Mouse (Mus musculus) gastrocnemius, adult 8-10 months (tissue): Measurements from ENCODE around the gene Sh3d21. TPM values are rescaled to one million over a fixed set of nuclear protein-coding genes. Genes with fewer than 3 reads are reported as not detected.
A peak's percentile ranks its signal among the peaks of the same experiment; 100 is the strongest.
"Not testable (repeated sequence)": the region's sequence is repeated elsewhere in the genome, so short reads cannot be mapped to it uniquely, and the experiment has no call there.

ENCODE experiments used
- DNase-seq, 2 experiments: peaks; one replicate each; pipeline ENCODE4 v3.0.0; 2022; ENCODE audit warnings: low spot score in 2 of 2
- total RNA-seq, 4 experiments: library from RNA; stranded (reverse); gene quantifications; 2 replicates each; pipeline ENCODE4 v1.2.4; 2022

Sh3d21 gene
- total RNA-seq, 4 experiments from 2014 or later = 0.46 to 0.86 (median 0.68) TPM

DNA sequence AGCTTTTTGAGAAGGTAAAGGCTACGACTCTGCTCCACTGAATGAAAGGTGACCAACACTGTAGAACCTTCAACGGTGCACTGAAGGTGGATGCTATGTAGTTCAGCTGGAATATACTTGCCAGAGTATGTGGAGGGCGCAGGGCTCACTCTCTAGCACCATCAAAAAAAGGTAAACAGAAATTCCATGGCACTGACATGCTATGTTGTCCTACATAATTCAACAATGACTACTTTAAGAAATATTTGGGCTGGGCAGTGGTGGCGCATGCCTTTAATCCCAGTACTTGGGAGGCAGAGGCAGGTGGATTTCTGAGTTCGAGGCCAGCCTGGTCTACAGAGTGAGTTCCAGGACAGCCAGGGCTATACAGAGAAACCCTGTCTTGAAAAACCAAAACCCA is 7.4 kb upstream of the Sh3d21 start:
- not testable (repeated sequence) for DNase-seq

GRCm38 (mm10) chr4:126168851-126169250 is 5.6 kb upstream of the Sh3d21 start:
- no peak for DNase-seq

GRCm38 (mm10) chr4:126166084-126166483 is 2.8 kb upstream of the Sh3d21 start:
- DNase-seq = no peak

DNA sequence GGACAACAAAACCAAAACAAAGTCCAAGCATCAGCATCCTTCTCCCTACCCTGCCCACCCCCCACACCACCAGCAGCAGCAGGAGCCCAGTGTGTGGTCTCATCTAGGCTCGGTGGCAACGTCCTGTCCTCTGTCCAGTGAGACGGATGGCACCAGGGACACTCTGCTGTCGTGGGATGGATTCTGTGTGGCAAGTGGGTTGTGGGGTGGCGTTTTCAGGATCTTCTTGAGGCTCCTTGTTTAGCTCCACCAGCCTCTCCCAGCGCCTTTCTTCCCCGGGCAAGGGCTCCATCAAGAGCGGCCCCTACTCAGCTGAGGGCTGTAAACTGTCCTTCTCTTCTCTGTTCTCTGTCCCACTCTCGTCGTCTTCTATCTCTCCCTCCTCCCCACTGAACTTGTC is 1.8 kb upstream of the Sh3d21 start:
- DNase-seq = not testable (repeated sequence)

GRCm38 (mm10) chr4:126163685-126164084 is 394 bp upstream of the Sh3d21 start:
- no peak for DNase-seq

DNA sequence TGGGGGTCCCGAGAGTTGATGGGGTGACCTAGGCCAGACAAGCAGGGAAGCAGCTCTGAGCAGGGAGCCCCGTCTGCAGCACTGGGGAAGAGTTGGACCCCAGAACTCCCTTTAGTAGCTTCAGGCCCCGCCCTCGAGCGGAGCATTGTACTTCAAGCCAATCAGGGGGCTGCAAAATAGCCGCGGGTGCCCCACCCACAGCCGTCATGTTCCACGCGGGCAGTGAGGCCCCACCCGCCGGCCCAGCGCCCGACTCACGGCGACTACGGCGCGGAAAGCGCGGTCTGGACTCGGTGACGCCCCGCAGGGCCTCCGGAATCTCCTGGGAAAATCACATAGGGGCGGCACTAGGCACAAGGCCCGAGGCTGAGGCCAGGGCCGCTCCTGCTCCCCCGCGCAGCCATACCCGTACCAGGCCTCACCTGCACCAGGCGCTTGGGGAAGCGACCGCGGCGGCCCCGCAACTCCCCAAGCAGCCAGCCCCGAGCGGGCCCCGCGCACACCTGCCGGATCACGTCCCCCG is 686 bp downstream of the Sh3d21 start:
- DNase-seq = peak; percentile 87

DNA sequence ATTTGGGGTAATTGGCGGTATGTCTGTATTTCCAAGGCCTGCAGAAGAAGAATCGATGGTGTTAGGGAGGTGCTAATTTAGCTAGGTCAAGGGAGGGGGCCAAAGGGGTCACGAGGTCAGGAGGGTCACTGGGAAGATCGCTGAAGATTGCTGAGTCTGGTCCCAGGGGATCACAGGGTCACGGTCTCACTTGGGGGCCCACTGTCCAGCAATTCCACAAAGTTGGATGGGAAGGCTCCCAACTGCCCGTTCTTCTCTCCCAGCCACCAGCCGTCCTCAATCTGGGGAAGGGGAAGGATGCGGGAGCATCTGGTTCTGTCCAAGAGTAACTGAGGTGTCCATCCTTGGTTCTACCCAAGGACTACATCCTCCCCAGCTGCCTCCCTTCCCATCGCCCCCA is 1.3 kb downstream of the Sh3d21 start:
- DNase-seq = no peak

DNA sequence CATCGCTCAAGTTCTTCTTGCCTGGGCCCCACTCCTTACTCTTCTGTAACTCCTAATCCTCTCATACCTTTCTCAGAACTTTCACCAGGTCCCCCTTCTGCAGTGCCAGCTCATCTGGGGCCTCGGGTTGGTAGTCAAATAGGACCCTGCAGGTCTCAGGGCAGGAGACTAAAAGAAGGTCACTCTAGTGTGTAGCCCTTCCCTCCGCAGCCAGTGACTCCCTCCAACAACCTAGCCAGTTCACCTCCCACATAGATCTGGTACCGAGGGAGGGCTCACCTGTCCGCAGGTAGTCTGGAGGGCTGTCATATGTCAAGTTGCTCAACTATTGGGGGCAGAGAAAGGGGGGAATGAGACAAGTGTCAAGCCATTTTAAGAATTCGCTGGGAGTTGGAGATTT is 1.8 kb downstream of the Sh3d21 start:
- DNase-seq = no peak

GRCm38 (mm10) chr4:126160981-126161380 is 2.3 kb downstream of the Sh3d21 start:
- no peak for DNase-seq

DNA sequence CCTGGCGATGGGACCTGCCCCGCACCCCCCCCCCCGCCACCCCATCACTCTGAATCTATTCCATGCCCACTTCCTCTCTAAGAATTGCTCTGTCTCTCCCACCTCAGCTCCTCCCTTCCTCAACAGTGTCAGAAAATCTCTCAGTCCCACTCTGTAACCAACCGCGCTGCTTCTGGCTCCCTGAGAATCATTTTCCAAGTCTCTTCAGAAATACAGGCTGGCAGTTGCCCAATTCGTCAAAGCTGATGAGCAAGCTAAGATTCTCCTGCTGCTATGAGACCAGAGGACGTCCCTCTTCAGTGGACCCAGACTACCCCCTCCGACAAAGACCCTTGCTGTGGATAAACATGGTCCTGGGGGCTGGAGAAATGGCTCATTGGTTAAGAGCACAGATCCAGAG is 3.8 kb downstream of the Sh3d21 start:
- DNase-seq = no peak

DNA sequence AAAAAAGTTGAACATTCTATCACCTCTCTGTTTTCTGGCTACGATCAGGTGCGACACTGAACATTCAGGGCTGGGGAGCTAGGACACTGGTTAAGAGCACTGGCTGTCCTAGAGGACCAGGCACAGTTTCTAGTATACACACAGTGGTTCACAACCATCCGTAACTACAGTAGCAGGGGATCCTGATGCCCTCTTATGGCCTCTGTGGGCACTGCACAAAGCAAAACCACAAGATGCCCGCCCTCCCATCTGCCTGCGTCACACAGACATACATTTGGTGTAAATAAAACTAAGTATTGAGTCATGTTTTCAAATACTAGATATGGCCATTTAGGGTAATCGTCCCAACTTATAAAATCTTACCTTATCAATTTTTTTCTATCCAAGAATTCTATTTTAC is 5.7 kb downstream of the Sh3d21 start:
- no peak for DNase-seq

- DNase-seq = no peak
Observed at GRCm38 (mm10) chr4:126156617-126157016, 6.7 kb downstream of the Sh3d21 start.

DNA sequence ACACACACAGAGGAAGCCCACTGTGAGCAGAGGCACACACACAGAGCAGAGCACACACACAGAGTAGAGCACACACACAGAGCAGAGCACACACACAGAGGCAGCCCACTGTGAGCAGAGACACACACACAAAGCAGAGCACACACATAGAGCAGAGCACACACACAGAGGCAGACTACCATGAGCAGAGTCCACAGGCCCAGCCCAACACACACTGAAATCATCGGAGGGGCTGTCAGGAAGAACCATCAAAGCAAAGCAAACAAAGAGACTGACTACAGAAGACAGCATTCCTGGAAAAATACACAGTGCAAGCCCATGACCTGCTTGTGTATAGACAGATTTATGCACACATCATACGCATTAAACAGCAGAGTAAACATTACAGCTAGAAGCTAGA is 7.4 kb downstream of the Sh3d21 start:
- no peak for DNase-seq

DNA sequence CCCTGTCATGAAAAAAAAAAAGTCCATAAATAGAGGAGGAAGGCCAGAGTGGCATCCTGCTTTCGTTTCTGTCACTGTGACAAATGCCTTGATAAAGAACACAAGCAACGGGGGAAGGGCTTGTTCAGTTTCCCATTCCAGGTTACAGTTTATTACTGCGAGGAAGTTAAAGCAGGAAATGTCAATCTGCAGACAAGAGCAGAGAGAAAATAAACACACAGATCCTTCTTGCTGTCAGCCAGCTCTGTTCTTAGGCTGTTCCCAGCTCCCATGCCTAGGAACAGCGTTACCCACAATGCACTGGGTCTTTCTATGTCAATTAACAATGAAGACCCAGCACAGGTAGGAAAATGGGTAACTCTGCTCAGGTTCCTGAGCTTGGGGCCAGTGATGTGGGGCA is 8.1 kb downstream of the Sh3d21 start:
- no peak for DNase-seq

DNA sequence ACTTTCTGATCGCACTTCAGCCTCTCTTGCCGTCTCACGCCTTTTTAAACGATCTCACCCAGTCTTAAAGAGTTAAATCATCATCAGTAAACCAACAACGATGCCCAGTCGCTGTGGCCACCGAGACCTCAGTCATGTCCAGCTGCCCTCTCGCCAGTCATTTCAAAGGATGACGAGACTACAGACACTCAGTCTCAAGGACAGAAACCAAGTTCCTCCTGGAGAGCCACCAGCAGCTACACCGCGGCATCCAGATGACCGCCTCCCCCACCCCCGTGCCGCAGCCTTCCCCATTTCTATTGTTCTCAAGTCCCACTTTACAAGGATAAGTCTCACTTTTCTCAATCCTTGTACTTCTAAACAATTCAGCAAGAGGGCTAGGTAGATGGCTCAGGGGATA is 10.4 kb downstream of the Sh3d21 start:
- no peak for DNase-seq

- no peak for DNase-seq
Observed at GRCm38 (mm10) chr4:126151701-126152440, 11.4 kb downstream of the Sh3d21 start.

GRCm38 (mm10) chr4:126150949-126151320 is 12.4 kb downstream of the Sh3d21 start:
- no peak for DNase-seq

DNA sequence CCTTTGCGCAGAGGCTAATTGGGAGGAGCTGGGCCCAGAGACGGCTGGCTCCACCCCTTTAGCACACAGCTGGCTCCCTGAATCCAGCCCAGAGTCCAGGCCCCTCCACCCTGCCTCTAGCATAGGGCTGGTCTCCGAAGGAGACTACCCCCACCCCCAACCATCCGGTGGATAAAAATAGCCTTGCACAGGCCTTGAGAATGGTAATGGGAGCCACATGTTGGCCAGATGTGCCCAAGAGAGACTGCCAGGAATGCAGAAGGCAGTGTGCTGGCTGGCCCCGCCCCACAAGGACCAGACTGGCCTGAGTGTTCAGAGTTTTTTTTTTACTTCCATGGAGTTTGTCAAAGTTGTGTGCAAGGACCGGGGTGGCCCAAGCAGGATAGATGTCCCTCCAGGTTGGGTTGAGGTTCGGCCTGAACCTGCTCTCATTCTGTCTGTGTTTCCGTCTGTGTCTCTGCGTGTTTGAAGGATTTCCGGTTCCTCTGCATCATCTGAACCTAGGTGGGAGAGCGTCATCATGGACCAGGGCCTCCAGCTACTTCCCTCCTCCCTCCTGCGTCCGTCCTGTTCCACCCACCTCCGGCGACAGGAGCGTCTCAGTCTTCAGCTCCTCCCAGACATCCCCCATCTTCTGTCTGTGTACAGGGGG is 12.9 kb downstream of the Sh3d21 start:
- DNase-seq = peak; percentile 71 to 76

- DNase-seq = no peak
Observed at GRCm38 (mm10) chr4:126149798-126150197, 13.5 kb downstream of the Sh3d21 start.

DNA sequence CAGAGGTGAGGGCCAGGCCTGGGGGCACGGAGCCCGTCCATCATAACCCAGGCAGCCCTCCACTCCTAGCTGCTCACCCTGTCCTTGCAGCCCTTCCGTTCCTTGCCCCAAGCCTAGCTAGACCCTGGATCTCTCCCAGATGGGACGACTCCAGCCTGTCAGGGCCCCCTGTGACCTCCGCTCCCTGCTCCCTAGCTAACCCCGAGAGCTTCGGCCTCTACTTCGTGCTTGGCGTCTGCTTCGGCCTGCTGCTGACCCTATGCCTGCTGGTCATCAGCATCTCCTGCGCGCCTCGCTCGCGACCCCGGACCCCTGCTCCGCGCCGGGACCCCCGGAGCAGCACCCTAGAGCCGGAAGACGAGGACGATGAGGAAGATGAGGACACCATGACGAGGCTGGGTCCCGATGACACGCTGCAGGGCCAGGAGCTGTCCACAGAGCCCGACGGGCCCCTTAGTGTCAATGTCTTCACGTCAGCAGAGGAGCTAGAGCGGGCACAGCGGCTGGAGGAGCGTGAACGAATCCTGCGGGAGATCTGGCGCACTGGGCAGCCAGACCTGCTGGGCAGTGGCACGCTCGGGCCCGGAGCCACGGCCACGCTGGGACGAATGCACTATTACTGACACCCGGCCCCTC is 14.1 kb downstream of the Sh3d21 start:
- DNase-seq = no peak

DNA sequence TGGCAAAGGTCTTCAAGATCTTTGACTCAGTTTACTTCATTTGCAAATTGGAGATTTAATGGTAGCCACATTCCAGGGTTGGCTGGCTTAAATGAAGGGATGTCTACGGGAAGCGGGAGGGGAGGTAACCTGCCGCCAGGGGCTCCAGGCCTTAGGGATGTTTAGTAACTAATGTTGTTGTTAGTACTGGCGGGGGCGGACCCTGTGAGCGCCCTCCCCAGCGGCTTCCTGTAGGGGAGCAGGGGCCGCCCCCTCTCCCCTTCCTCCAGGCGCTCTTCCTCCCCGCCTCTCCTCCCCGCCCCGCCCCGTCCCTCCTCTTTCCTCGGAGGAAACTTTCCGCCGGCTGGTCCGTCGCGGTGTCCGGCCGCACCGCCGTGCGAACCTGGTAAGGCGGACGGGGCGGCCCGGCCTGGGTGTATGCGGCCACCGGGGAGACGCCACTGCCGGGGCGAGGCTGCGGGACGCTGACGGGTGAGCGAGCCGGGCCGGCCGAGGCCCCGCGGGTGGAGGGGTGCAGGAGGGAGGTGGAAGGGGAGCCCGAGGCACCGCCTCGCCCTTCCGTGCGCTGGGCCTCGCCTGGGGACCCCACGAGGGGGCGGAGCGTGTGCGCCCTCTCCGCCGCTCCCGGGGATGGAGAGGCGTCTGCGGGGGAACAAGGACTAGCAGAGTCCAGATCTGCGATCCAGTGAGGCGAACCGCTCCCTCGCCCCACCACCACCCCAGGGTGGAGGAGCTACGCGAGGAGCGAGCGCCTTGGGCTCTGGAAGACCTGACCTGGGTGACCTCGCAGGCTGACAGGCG is 14.9 kb downstream of the Sh3d21 start:
- peak; percentile 45 to 66 for DNase-seq
